23 mouse cellular contexts compared by ENCODE assay signal in genomic region chr9:64619440-64619839, GRCm38 (mm10).
DNase-seq lines count a peak whose midpoint lies in the region; ATAC-seq lines count a peak whose summit lies in the region.
"Had no signal": no experiment of that assay in that cellular context is flagged by ENCODE, and none has a peak within 500 bp of the region (broad histone marks: within the 10 kb centered on the region; RNA-seq: fewer than 3 reads in every experiment).

No protein-coding gene starts in this region.

- 0 out of 2 replicates have a peak, but pooled peaks cover 5% of the 10 kb centered on the region for H3K27me3 ChIP-seq in midbrain, embryonic 14.5 days (ENCODE audit: control insufficient read depth, insufficient read depth, low read length)
- H3K27me3 ChIP-seq in midbrain, embryonic 11.5 days (ENCODE audit: control insufficient read depth, insufficient read depth, low read length), result no peaks in the 10 kb centered on the region
- no peaks in the 10 kb centered on the region for H3K27me3 ChIP-seq in intestine, embryonic 16.5 days (replicated peaks; ENCODE audit: control insufficient read depth, insufficient read depth, low read length)
- H3K27me3 ChIP-seq in kidney, embryonic 14.5 days (ENCODE audit: control insufficient read depth, insufficient read depth, low read length), result no peaks in the 10 kb centered on the region

- no peaks in the 10 kb centered on the region for H3K9me3 ChIP-seq in midbrain, embryonic 14.5 days (ENCODE audit: control insufficient read depth, low read length)
- no peaks in the 10 kb centered on the region for H3K9me3 ChIP-seq in midbrain, embryonic 11.5 days (ENCODE audit: control insufficient read depth, low read length)
- H3K9me3 ChIP-seq in intestine, embryonic 16.5 days (ENCODE audit: control insufficient read depth, low read length), result no peaks in the 10 kb centered on the region
- H3K9me3 ChIP-seq in kidney, embryonic 14.5 days (ENCODE audit: control insufficient read depth, low read length), result no peaks in the 10 kb centered on the region
- H3K9me3 ChIP-seq: forebrain, embryonic 13.5 days; heart, embryonic 12.5 days; hindbrain, embryonic 10.5 days; midbrain, embryonic 13.5 days had no signal

- no peak overlapping the region for H3K27ac ChIP-seq in midbrain, embryonic 14.5 days (replicated peaks; ENCODE audit: low read depth, low read length)
- H3K27ac ChIP-seq in midbrain, embryonic 11.5 days (ENCODE audit: low read depth, low read length), result no peak overlapping the region
- H3K27ac ChIP-seq in intestine, embryonic 16.5 days (ENCODE audit: low read length), result peak overlapping the region; percentile 92
- H3K27ac ChIP-seq in kidney, embryonic 14.5 days (ENCODE audit: low read depth, low read length), result peak overlapping the region; percentile 9; the same call in 1 of the 2 replicates
- H3K27ac ChIP-seq: forebrain, embryonic 13.5 days; hindbrain, embryonic 10.5 days; midbrain, embryonic 13.5 days had no signal

- no peak overlapping the region for H3K4me2 ChIP-seq in midbrain, embryonic 14.5 days (ENCODE audit: low read length)
- no peak overlapping the region for H3K4me2 ChIP-seq in midbrain, embryonic 11.5 days
- 0 out of 2 replicates have a peak overlapping the region, but pooled peaks have one; percentile 3 for H3K4me2 ChIP-seq in intestine, embryonic 16.5 days (ENCODE audit: low read depth, low read length)
- no peak overlapping the region for H3K4me2 ChIP-seq in kidney, embryonic 14.5 days (replicated peaks; ENCODE audit: low read depth, low read length)
- H3K4me2 ChIP-seq: forebrain, embryonic 13.5 days; heart, embryonic 12.5 days; liver, embryonic 11.5 days; midbrain, embryonic 13.5 days had no signal

- WGBS in midbrain, embryonic 14.5 days, result 58% methylated on average over 10 of the region's 10 CpGs
- WGBS in midbrain, embryonic 11.5 days, result 83% methylated on average over 10 of the region's 10 CpGs
- whole genome bisulfite sequencing in intestine, embryonic 16.5 days, result 50% methylated on average over 10 of the region's 10 CpGs
- 55% methylated on average over 10 of the region's 10 CpGs for WGBS in kidney, embryonic 14.5 days

- H3K4me3 ChIP-seq in midbrain, embryonic 14.5 days (replicated peaks; ENCODE audit: low read depth, low read length), result no peak overlapping the region
- no peak overlapping the region for H3K4me3 ChIP-seq in midbrain, embryonic 11.5 days (ENCODE audit: low read depth, low read length)
- no peak overlapping the region for H3K4me3 ChIP-seq in intestine, embryonic 16.5 days (ENCODE audit: low read length)
- no peak overlapping the region for H3K4me3 ChIP-seq in kidney, embryonic 14.5 days (ENCODE audit: low read length)
- H3K4me3 ChIP-seq: forebrain, embryonic 13.5 days; heart, embryonic 12.5 days; hindbrain, embryonic 10.5 days; midbrain, embryonic 13.5 days had no signal

- no peak for ATAC-seq in midbrain, embryonic 14.5 days (ENCODE audit: low FRiP score, low TSS enrichment)
- no peak for ATAC-seq in midbrain, embryonic 11.5 days (ENCODE audit: low FRiP score)
- ATAC-seq in intestine, embryonic 16.5 days, result peak; percentile 82
- no peak for ATAC-seq in kidney, embryonic 14.5 days (ENCODE audit: low FRiP score, low TSS enrichment)
- ATAC-seq: forebrain, embryonic 13.5 days; midbrain, embryonic 13.5 days had no signal

- H3K4me1 ChIP-seq in midbrain, embryonic 14.5 days (ENCODE audit: control insufficient read depth, insufficient read depth, low read length), result peaks cover 24% of the 10 kb centered on the region
- H3K4me1 ChIP-seq in midbrain, embryonic 11.5 days (ENCODE audit: control insufficient read depth, insufficient read depth, low read length), result peaks cover 4% of the 10 kb centered on the region; the same call in 1 of the 2 replicates
- H3K4me1 ChIP-seq in intestine, embryonic 16.5 days (ENCODE audit: control insufficient read depth, insufficient read depth, low read length), result peaks cover 8% of the 10 kb centered on the region
- peaks cover 7% of the 10 kb centered on the region; the same call in 1 of the 2 replicates for H3K4me1 ChIP-seq in kidney, embryonic 14.5 days (ENCODE audit: control insufficient read depth, insufficient read depth, low read length)
- H3K4me1 ChIP-seq: heart, embryonic 12.5 days had no signal

- no peak overlapping the region for H3K9ac ChIP-seq in midbrain, embryonic 14.5 days (replicated peaks; ENCODE audit: low read length)
- no peak overlapping the region for H3K9ac ChIP-seq in midbrain, embryonic 11.5 days (ENCODE audit: low read length)
- peak overlapping the region; percentile 29; the same call in 1 of the 2 replicates for H3K9ac ChIP-seq in intestine, embryonic 16.5 days (ENCODE audit: low read depth, low read length)
- H3K9ac ChIP-seq in kidney, embryonic 14.5 days (ENCODE audit: low read depth, low read length), result no peak overlapping the region
- H3K9ac ChIP-seq: forebrain, embryonic 13.5 days; heart, embryonic 12.5 days; midbrain, embryonic 13.5 days had no signal

- DNase-seq in midbrain, embryonic 14.5 days, result peak; percentile 37
- DNase-seq in midbrain, embryonic 11.5 days (ENCODE audit: low spot score, missing footprints), result no peak
- peak; percentile 28 to 68 for DNase-seq in kidney, postnatal 36 days
- DNase-seq in adipocyte (ENCODE audit: low spot score), result no peak
- no peak for DNase-seq in retina, postnatal 1 day
- DNase-seq: adrenal gland, adult 8-10 months; cerebellum, adult 2 months; cerebellum, postnatal 36 days; gastrocnemius, postnatal 10 days; heart, postnatal 10 days; layer of hippocampus, postnatal 36 days; lung, adult 18-20 months; lung, postnatal 10 days; right cerebral cortex, adult 18-20 months; right cerebral cortex, postnatal 4 days; thymus, postnatal 14 days had no signal

- no peaks in the 10 kb centered on the region for H3K36me3 ChIP-seq in midbrain, embryonic 14.5 days (ENCODE audit: control insufficient read depth, insufficient read depth, low read length)
- H3K36me3 ChIP-seq in midbrain, embryonic 11.5 days (ENCODE audit: control insufficient read depth, insufficient read depth, low read length), result no peaks in the 10 kb centered on the region
- H3K36me3 ChIP-seq in intestine, embryonic 16.5 days (ENCODE audit: control insufficient read depth, insufficient read depth, low read length), result no peaks in the 10 kb centered on the region
- no peaks in the 10 kb centered on the region for H3K36me3 ChIP-seq in kidney, embryonic 14.5 days (ENCODE audit: control insufficient read depth, insufficient read depth, low read length)
- H3K36me3 ChIP-seq: heart, embryonic 12.5 days; hindbrain, embryonic 10.5 days; midbrain, embryonic 13.5 days had no signal

Comparison
In these comparisons a context has a peak if more than half of its experiments do, and no peak if none do; other contexts are left out.
1. DNase-seq: peak in midbrain, embryonic 14.5 days (single experiment) and kidney, postnatal 36 days (2 of 2); none in midbrain, embryonic 11.5 days (single experiment), adipocyte (single experiment) and retina, postnatal 1 day (single experiment).
2. H3K27ac ChIP-seq: peak in intestine, embryonic 16.5 days (single experiment) and kidney, embryonic 14.5 days (single experiment); none in midbrain, embryonic 14.5 days (single experiment) and midbrain, embryonic 11.5 days (single experiment).